Mouse (Mus musculus) stomach, postnatal 0 days (tissue): ENCODE measurements at regions not wholly inside any gene's neighbourhood (a gene's known extent, or its start where the extent isn't known, plus 50 kb on each side); places are given as distances from the start of the nearest gene placed in this dataset.

ENCODE experiments used
- ATAC-seq: fragments of 200-750 bp; cut with Nextera tagmentation; 2 replicates; pipeline ENCODE4 v1.8.0; 2017; ENCODE audit not compliant: low FRiP score, low TSS enrichment
- DNase-seq: peaks from one replicate; pipeline ENCODE4 v3.0.0-alpha.2; 2016; ENCODE audit warnings: low spot score
- H3K27ac ChIP-seq: fragments of 300-500 bp; sonication (generic); replicated peaks from 2 replicates; pipeline ENCODE4 v1.5.1; 2014; ENCODE audit warnings: mild to moderate bottlenecking, control low read depth
- H3K27me3 ChIP-seq: fragments of 300-500 bp; sonication (generic); 2 replicates; pipeline ENCODE4 v1.6.1; 2014; ENCODE audit warnings: low read length; ENCODE audit not compliant: control insufficient read depth, insufficient read depth
- H3K36me3 ChIP-seq: fragments of 300-500 bp; sonication (generic); 2 replicates; pipeline ENCODE4 v1.6.1; 2014; ENCODE audit warnings: low read length, mixed read lengths; ENCODE audit not compliant: control insufficient read depth, insufficient read depth
- H3K4me1 ChIP-seq: fragments of 300-500 bp; sonication (generic); replicated peaks from 2 replicates; pipeline ENCODE4 v1.6.1; 2014; ENCODE audit warnings: antibody characterized with exemption; ENCODE audit not compliant: control insufficient read depth, insufficient read depth
- H3K4me2 ChIP-seq: fragments of 300-500 bp; sonication (generic); replicated peaks from 2 replicates; pipeline ENCODE4 v1.6.1; 2014; ENCODE audit warnings: low read depth, mild to moderate bottlenecking, control low read depth, moderate library complexity
- H3K4me3 ChIP-seq: fragments of 300-500 bp; sonication (generic); 2 replicates; pipeline ENCODE4 v1.5.1; 2014; ENCODE audit warnings: low read depth, low read length, control low read depth
- H3K9ac ChIP-seq: fragments of 300-500 bp; sonication (generic); 2 replicates; pipeline ENCODE4 v1.6.1; 2014; ENCODE audit warnings: mild to moderate bottlenecking, low read length, control low read depth, mixed read lengths
- H3K9me3 ChIP-seq: fragments of 300-500 bp; sonication (generic); 2 replicates; pipeline ENCODE4 v1.6.1; 2016; ENCODE audit warnings: low read length; ENCODE audit not compliant: control insufficient read depth
- CTCF ChIP-seq: IDR thresholded peaks from 2 replicates; pipeline ENCODE4 v1.5.1; 2016; ENCODE audit warnings: antibody characterized with exemption, low read depth, mild to moderate bottlenecking, moderate library complexity
- EP300 ChIP-seq: optimal IDR thresholded peaks from 2 replicates; pipeline ENCODE3; 2016; ENCODE audit warnings: antibody characterized with exemption
- WGBS: fragments of 180-500 bp; shearing (Covaris S2); extraction: QIAGEN DNeasy Blood & Tissue Kit; methylation state at CpG from one replicate; pipeline ENCODE4 v1.1.7; 2014; 5-methylcytosine and 5-hydroxymethylcytosine counted together

- Histone ChIP-seq H3K4me3 (no peak overlapping the region), H3K4me2 (no peak overlapping the region), H3K9me3 (no peaks in the 10 kb centered on the region), H3K9ac (no peak overlapping the region), H3K36me3 (no peaks in the 10 kb centered on the region), H3K4me1 (no peaks in the 10 kb centered on the region), H3K27ac (no peak overlapping the region), H3K27me3 (no peaks in the 10 kb centered on the region)
- 40% methylated on average over 10 of the region's 10 CpGs for WGBS
- DNase-seq = no peak
- TF ChIP-seq CTCF (no peak), EP300 (no peak)
- no peak for ATAC-seq
Measured at GRCm38 (mm10) chr14:74252189-74253145, 388.2 kb upstream of the Htr2a start.

GRCm38 (mm10) chr14:74255000-74255399 lies 385.6 kb upstream of the Htr2a start:
- ATAC-seq (no peak), DNase-seq (no peak)
- H3K4me1 ChIP-seq = no peaks in the 10 kb centered on the region
- H3K4me2 ChIP-seq = no peak overlapping the region
- no peaks in the 10 kb centered on the region for H3K9me3 ChIP-seq
- H3K36me3 ChIP-seq = no peaks in the 10 kb centered on the region
- TF ChIP-seq CTCF (no peak), EP300 (no peak)
- no peak overlapping the region for H3K4me3 ChIP-seq
- H3K9ac ChIP-seq = no peak overlapping the region
- no peak overlapping the region for H3K27ac ChIP-seq
- H3K27me3 ChIP-seq = no peaks in the 10 kb centered on the region

- no peaks in the 10 kb centered on the region for H3K9me3 ChIP-seq
- no peak overlapping the region for H3K4me2 ChIP-seq
- no peaks in the 10 kb centered on the region for H3K27me3 ChIP-seq
- no peak overlapping the region for H3K4me3 ChIP-seq
- ATAC-seq (no peak), DNase-seq (no peak)
- H3K36me3 ChIP-seq = no peaks in the 10 kb centered on the region
- H3K27ac ChIP-seq = no peak overlapping the region
- TF ChIP-seq EP300 (no peak), CTCF (no peak)
- H3K9ac ChIP-seq = no peak overlapping the region
- H3K4me1 ChIP-seq = no peaks in the 10 kb centered on the region
Measured at GRCm38 (mm10) chr14:74259437-74259836, 381.2 kb upstream of the Htr2a start.

GRCm38 (mm10) chr14:74267086-74267485 lies 373.6 kb upstream of the Htr2a start:
- no peak overlapping the region for H3K4me3 ChIP-seq
- no peak overlapping the region for H3K9ac ChIP-seq
- WGBS = 74% methylated on average over 1 of the region's 1 CpGs
- no peak overlapping the region for H3K4me2 ChIP-seq
- TF ChIP-seq EP300 (no peak), CTCF (no peak)
- H3K9me3 ChIP-seq = no peaks in the 10 kb centered on the region
- H3K36me3 ChIP-seq = no peaks in the 10 kb centered on the region
- H3K27me3 ChIP-seq = no peaks in the 10 kb centered on the region
- no peaks in the 10 kb centered on the region for H3K4me1 ChIP-seq
- no peak overlapping the region for H3K27ac ChIP-seq
- DNase-seq (no peak), ATAC-seq (no peak)

- TF ChIP-seq EP300 = no peak
- TF ChIP-seq CTCF = no peak
- WGBS = 46% methylated on average over 3 of the region's 3 CpGs
- Histone ChIP-seq H3K27ac (no peak overlapping the region), H3K36me3 (no peaks in the 10 kb centered on the region), H3K9ac (no peak overlapping the region), H3K4me3 (no peak overlapping the region), H3K27me3 (no peaks in the 10 kb centered on the region), H3K9me3 (no peaks in the 10 kb centered on the region), H3K4me1 (no peaks in the 10 kb centered on the region), H3K4me2 (no peak overlapping the region)
- no peak for DNase-seq
- ATAC-seq = no peak
Measured at GRCm38 (mm10) chr14:74294560-74294959, 346.1 kb upstream of the Htr2a start.

- TF ChIP-seq EP300 (no peak), CTCF (no peak)
- Histone ChIP-seq H3K27me3 (no peaks in the 10 kb centered on the region), H3K9me3 (no peaks in the 10 kb centered on the region), H3K4me3 (no peak overlapping the region), H3K9ac (no peak overlapping the region), H3K4me2 (no peak overlapping the region), H3K36me3 (no peaks in the 10 kb centered on the region), H3K27ac (no peak overlapping the region), H3K4me1 (no peaks in the 10 kb centered on the region)
- 92% methylated on average over 3 of the region's 3 CpGs for WGBS
- DNase-seq = no peak
- ATAC-seq = no peak
Measured at GRCm38 (mm10) chr14:74304483-74304882, 336.2 kb upstream of the Htr2a start.
